Mouse (Mus musculus) heart, postnatal 0 days (tissue): ENCODE measurements around the gene Creld2.

Source experiments
- CTCF ChIP-seq: IDR thresholded peaks from 2 replicates; pipeline ENCODE4 v1.5.1; 2016; ENCODE audit warnings: antibody characterized with exemption, control low read depth, low read depth
- EP300 ChIP-seq: IDR thresholded peaks from 2 replicates; pipeline ENCODE4 v1.6.1; 2016; ENCODE audit warnings: antibody characterized with exemption, low read depth

DNA sequence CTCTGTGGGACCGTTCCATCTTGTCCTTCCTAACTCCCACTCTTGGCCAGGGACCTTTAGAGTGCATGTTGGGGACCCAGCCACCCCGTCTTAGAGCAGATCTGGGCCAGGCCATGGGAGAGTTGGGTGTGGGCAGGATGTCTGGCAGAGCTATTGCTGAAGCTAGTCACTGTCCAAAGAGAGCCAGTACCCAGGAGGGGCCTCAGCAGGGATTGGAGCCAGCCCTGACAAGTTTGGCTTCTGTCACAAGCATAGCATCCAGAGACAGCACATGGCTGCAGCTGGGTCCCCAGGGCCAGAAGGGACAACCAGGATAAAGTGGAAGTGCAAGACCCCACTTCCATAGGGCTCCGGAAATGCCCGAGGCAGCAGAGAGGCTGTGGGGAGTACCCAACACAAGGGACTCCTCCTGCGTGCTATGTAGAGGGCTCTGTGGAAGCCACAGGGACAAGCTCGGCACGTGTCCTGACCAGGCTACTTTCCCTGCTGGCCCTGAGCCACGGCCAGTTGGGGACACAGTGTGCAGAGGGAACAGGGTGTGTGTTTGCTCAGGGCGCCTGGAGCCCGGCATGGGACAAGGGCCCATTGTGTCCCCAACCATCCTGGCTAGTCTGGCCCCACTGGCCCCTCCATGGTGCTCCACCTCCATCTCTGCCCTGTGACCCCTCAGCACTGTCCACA lies 30.8 kb downstream of the Creld2 start:
- no peak for TF ChIP-seq CTCF
- peak; percentile 94; the same call in 1 of the 2 replicates for TF ChIP-seq EP300
